Mouse (Mus musculus) B cell, adult 62 days (primary cell): ENCODE measurements around the gene Hpcal1. TPM values are rescaled to one million over a fixed set of nuclear protein-coding genes. Genes with fewer than 3 reads are reported as not detected.

Experiments used
- total RNA-seq: library from RNA; stranded (reverse); gene quantifications from 4 replicates; pipeline ENCODE4 v1.2.4, GENCODE M21; 2023

Hpcal1 gene
- 6.9 to 13.0 TPM (median 8.7 TPM) in 4 replicates for total RNA-seq

GRCm38 (mm10) chr12:17690564-17691281, at the start of gene Hpcal1:
Gene Hpcal1 (plus strand): TSS chr12:17690856.

Other genes starting within 250 kb of the Hpcal1 start
- gene Odc1, start 146.1 kb upstream of the Hpcal1 start, total RNA-seq, result 603 to 750 TPM (median 653 TPM) in 4 replicates